ENCODE assay signal across 5 mouse cellular contexts in genomic region chr2:177835733-177836536, GRCm38 (mm10). TPM values are rescaled to one million over a fixed set of nuclear protein-coding genes. Genes with fewer than 3 reads are reported as not detected.
DNase-seq lines count a peak whose midpoint lies in the region; TF ChIP-seq lines count a peak whose summit lies in the region.
"Not testable (repeated sequence)": the region's sequence is repeated elsewhere in the genome, so short reads cannot be mapped to it uniquely, and the experiment has no call there.

No protein-coding gene starts in this region.

- not testable (repeated sequence) for H3K9ac ChIP-seq in ES-Bruce4 (ENCODE audit: low read depth, poor library complexity, severe bottlenecking)
- H3K9ac ChIP-seq in ES-E14 (ENCODE audit: insufficient read depth, low read depth, low read length, poor library complexity, severe bottlenecking): peak overlapping the region; percentile 16; the same call in 1 of the 2 replicates

- not testable (repeated sequence) for TF ChIP-seq CTCF in ES-Bruce4 (IDR thresholded peaks at IDR 0.05; ENCODE audit: low read depth, low read length)

- not testable (repeated sequence) for H3K9me3 ChIP-seq in ES-Bruce4 (replicated peaks; ENCODE audit: control insufficient read depth, insufficient read depth, low read length, poor library complexity, severe bottlenecking); ES-E14 (ENCODE audit: control insufficient read depth, insufficient read depth, low read depth, low read length)

- not testable (repeated sequence) for H3K36me3 ChIP-seq in ES-Bruce4 (ENCODE audit: control insufficient read depth, insufficient read depth, low read length, poor library complexity, severe bottlenecking); ES-E14 (ENCODE audit: control insufficient read depth, insufficient read depth, low read length, poor library complexity, severe bottlenecking)

- H3K4me1 ChIP-seq in ES-Bruce4 (ENCODE audit: control insufficient read depth, insufficient read depth, low read length); ES-E14 (ENCODE audit: control insufficient read depth in 2 of 2, insufficient read depth in 2 of 2, low read length in 2 of 2, poor library complexity in 1 of 2): not testable (repeated sequence)

- not testable (repeated sequence) for H3K4me3 ChIP-seq in ES-Bruce4 (ENCODE audit: low read depth, low read length)
- H3K4me3 ChIP-seq in ES-E14 (ENCODE audit: insufficient read depth in 1 of 2, low read depth in 1 of 2, low read length in 2 of 2, poor library complexity in 1 of 2, severe bottlenecking in 1 of 2): peak overlapping the region; percentile 15 to 51; a peak in 3 of 4 replicates

- not testable (repeated sequence) for H3K27me3 ChIP-seq in ES-Bruce4 (ENCODE audit: control insufficient read depth, insufficient read depth, low read length, poor library complexity, severe bottlenecking)

- not testable (repeated sequence) for DNase-seq in ES-E14 (ENCODE audit: low read depth, low spot score)
- DNase-seq in ZHBTc4 (ENCODE audit: low read depth, low spot score): peak; percentile 81
- DNase-seq in heart, adult 11 months: peak; percentile 93
- DNase-seq in urinary bladder, postnatal 10 days (ENCODE audit: low spot score): peak; percentile 10

- TF ChIP-seq EP300 in ES-Bruce4 (IDR thresholded peaks at IDR 0.05; ENCODE audit: insufficient read depth, low read depth, low read length): not testable (repeated sequence)

- peak overlapping the region; percentile 90 for H3K27ac ChIP-seq in ES-Bruce4 (ENCODE audit: insufficient read depth, low read length)
- peak overlapping the region; percentile 85 for H3K27ac ChIP-seq in ES-E14 (ENCODE audit: insufficient read depth, low read depth, low read length, poor library complexity, severe bottlenecking)

- not testable (repeated sequence) for TF ChIP-seq POLR2A in ES-Bruce4 (IDR thresholded peaks at IDR 0.05; ENCODE audit: insufficient read depth, low read length)

- in situ Hi-C loops in ES-E14 (cut with MboI; ENCODE audit: low sequenced_read_pairs in 2 of 2, unreplicated experiment in 2 of 2): not testable (repeated sequence)

RNA-seq across cellular contexts. Expression of gene Gm14325, which starts 4.2 kb away (rescaled TPM):
- polyA plus RNA-seq in ES-Bruce4 (2011; ENCODE audit: insufficient read depth, insufficient read length, low read depth, missing spikeins): 22.3 and 26.8 TPM in 2 replicates
- 51.2 TPM in 2 replicates for total RNA-seq in ES-E14 (2012; rRNA removed)
